Mouse (Mus musculus) lung, postnatal 25 days (tissue): ENCODE measurements around the gene Swap70.
"Not testable (repeated sequence)": the region's sequence is repeated elsewhere in the genome, so short reads cannot be mapped to it uniquely, and the experiment has no call there.

Experiments
- DNase-seq: peaks from one replicate; pipeline ENCODE4 v3.0.0; 2022; ENCODE audit warnings: low spot score

Swap70 gene

GRCm38 (mm10) chr7:110221586-110222481 lies at the start of gene Swap70:
Gene Swap70, plus strand, starts transcription at chr7:110221711.
- DNase-seq = peak; percentile 89

- DNase-seq = no peak
Observed at GRCm38 (mm10) chr7:110179208-110179607, 42.3 kb upstream of the Swap70 start.

- DNase-seq = no peak
Observed at GRCm38 (mm10) chr7:110180613-110181012, 40.9 kb upstream of the Swap70 start.

GRCm38 (mm10) chr7:110181446-110181845 lies 40.1 kb upstream of the Swap70 start:
- no peak for DNase-seq

GRCm38 (mm10) chr7:110184608-110185007 lies 36.9 kb upstream of the Swap70 start:
- DNase-seq = no peak

GRCm38 (mm10) chr7:110189951-110190350 lies 31.6 kb upstream of the Swap70 start:
- DNase-seq = peak; percentile 35

- no peak for DNase-seq
Observed at GRCm38 (mm10) chr7:110193186-110193585, 28.3 kb upstream of the Swap70 start.

- no peak for DNase-seq
Observed at GRCm38 (mm10) chr7:110197176-110197575, 24.3 kb upstream of the Swap70 start.

- DNase-seq = no peak
Observed at GRCm38 (mm10) chr7:110201933-110202332, 19.6 kb upstream of the Swap70 start.

- no peak for DNase-seq
Observed at GRCm38 (mm10) chr7:110204208-110204607, 17.3 kb upstream of the Swap70 start.

- DNase-seq = no peak
Observed at GRCm38 (mm10) chr7:110208341-110208740, 13.2 kb upstream of the Swap70 start.

- peak; percentile 39 for DNase-seq
Observed at GRCm38 (mm10) chr7:110209422-110209821, 12.1 kb upstream of the Swap70 start.

- DNase-seq = no peak
Observed at GRCm38 (mm10) chr7:110211025-110211424, 10.5 kb upstream of the Swap70 start.

GRCm38 (mm10) chr7:110214882-110215281 lies 6.6 kb upstream of the Swap70 start:
- DNase-seq = peak; percentile 43

GRCm38 (mm10) chr7:110221051-110221585 lies 393 bp upstream of the Swap70 start:
- peak; percentile 44 for DNase-seq

- no peak for DNase-seq
Observed at GRCm38 (mm10) chr7:110222583-110223182, 1.2 kb downstream of the Swap70 start.

GRCm38 (mm10) chr7:110223727-110224510 lies 2.4 kb downstream of the Swap70 start:
- peak; percentile 46 for DNase-seq

GRCm38 (mm10) chr7:110226484-110226883 lies 5.0 kb downstream of the Swap70 start:
- no peak for DNase-seq

GRCm38 (mm10) chr7:110229967-110230366 lies 8.5 kb downstream of the Swap70 start:
- DNase-seq = no peak

GRCm38 (mm10) chr7:110231127-110231526 lies 9.6 kb downstream of the Swap70 start:
- not testable (repeated sequence) for DNase-seq

- DNase-seq = no peak
Observed at GRCm38 (mm10) chr7:110236085-110236484, 14.6 kb downstream of the Swap70 start.

GRCm38 (mm10) chr7:110237451-110237836 lies 15.9 kb downstream of the Swap70 start:
- DNase-seq = peak; percentile 59
